Mouse (Mus musculus) layer of hippocampus, adult 9-10 months (tissue): ENCODE data around the gene Gramd1a.
A peak's percentile ranks its signal among the peaks of the same experiment; 100 is the strongest.

Source experiments
- DNase-seq: peaks from one replicate; pipeline ENCODE4 v3.0.0; 2022; ENCODE audit warnings: low spot score

Gene Gramd1a

GRCm38 (mm10) chr7:31122641-31123631, 32.8 kb downstream of the Gramd1a start:
- no peak for DNase-seq

- DNase-seq = no peak
Measured at GRCm38 (mm10) chr7:31119556-31119955, 36.1 kb downstream of the Gramd1a start.

- DNase-seq = no peak
Measured at GRCm38 (mm10) chr7:31118486-31118885, 37.2 kb downstream of the Gramd1a start.

GRCm38 (mm10) chr7:31117465-31117864, 38.2 kb downstream of the Gramd1a start:
- no peak for DNase-seq

GRCm38 (mm10) chr7:31116721-31117145, 39.0 kb downstream of the Gramd1a start:
- no peak for DNase-seq

- DNase-seq = no peak
Measured at GRCm38 (mm10) chr7:31115587-31116043, 40.1 kb downstream of the Gramd1a start.

- DNase-seq = no peak
Measured at GRCm38 (mm10) chr7:31115182-31115581, 40.5 kb downstream of the Gramd1a start, which contains the start of gene Hpn. Gene Hpn (minus strand): TSS chr7:31115290.

GRCm38 (mm10) chr7:31114646-31115045, 41.0 kb downstream of the Gramd1a start:
- no peak for DNase-seq

GRCm38 (mm10) chr7:31113800-31114199, 41.9 kb downstream of the Gramd1a start:
- no peak for DNase-seq

- DNase-seq = no peak
Measured at GRCm38 (mm10) chr7:31112036-31112435, 43.7 kb downstream of the Gramd1a start.

GRCm38 (mm10) chr7:31110861-31111385, 44.8 kb downstream of the Gramd1a start:
- DNase-seq = no peak

- DNase-seq = no peak
Measured at GRCm38 (mm10) chr7:31109796-31110195, 45.9 kb downstream of the Gramd1a start.

GRCm38 (mm10) chr7:31109091-31109490, 46.6 kb downstream of the Gramd1a start:
- DNase-seq = no peak

- no peak for DNase-seq
Measured at GRCm38 (mm10) chr7:31107781-31108180, 47.9 kb downstream of the Gramd1a start.

GRCm38 (mm10) chr7:31106166-31106565, 49.5 kb downstream of the Gramd1a start:
- no peak for DNase-seq

GRCm38 (mm10) chr7:31105061-31105768, 50.5 kb downstream of the Gramd1a start:
- DNase-seq = no peak

- no peak for DNase-seq
Measured at GRCm38 (mm10) chr7:31100786-31101185, 54.9 kb downstream of the Gramd1a start.

- no peak for DNase-seq
Measured at GRCm38 (mm10) chr7:31099612-31099982, 56.1 kb downstream of the Gramd1a start.

- DNase-seq = no peak
Measured at GRCm38 (mm10) chr7:31098697-31099611, 56.7 kb downstream of the Gramd1a start.

GRCm38 (mm10) chr7:31097583-31098248, 58.0 kb downstream of the Gramd1a start:
- peak; percentile 81 for DNase-seq
